Mouse (Mus musculus) Patski (cell line): ENCODE results near the gene Zscan4-ps1. TPM values are rescaled to one million over a fixed set of nuclear protein-coding genes. Genes with fewer than 3 reads are reported as not detected.
"Not testable (repeated sequence)": the region's sequence is repeated elsewhere in the genome, so short reads cannot be mapped to it uniquely, and the experiment has no call there.

ENCODE experiments used
- ATAC-seq: fragments of 100-300 bp; one replicate; pipeline ENCODE4 v1.8.0; 2021
- CTCF ChIA-PET: fragments of 350-600 bp; sonication (Branson Sonifier 250); formaldehyde crosslinking; loops from one replicate; lab custom pipeline; 2022; ENCODE audit warnings: inconsistent platforms; lab: Charles Lee
- POLR2A ChIA-PET: fragments of 350-600 bp; sonication (Branson Sonifier 250); formaldehyde crosslinking; loops from one replicate; lab custom pipeline; 2022; ENCODE audit warnings: antibody characterized with exemption, inconsistent platforms; lab: Charles Lee
- DNase-seq: peaks from one replicate; pipeline ENCODE4 v3.0.0-alpha.2; 2011; ENCODE audit warnings: low read depth, low spot score
- H3K27me3 ChIP-seq: fragments of 371-371 bp; one replicate; pipeline ENCODE4 v1.5.1; 2021
- in situ Hi-C: fragments of 300-500 bp; cut with MboI; formaldehyde crosslinking; loops from 3 replicates; pipeline ENCODE4 v1.11.1; 2018; ENCODE audit warnings: low pct_unique_long_range_greater_than_20kb, mixed read lengths
- polyA plus RNA-seq: library from polyadenylated mRNA; unstranded; gene quantifications from one replicate; pipeline ENCODE4 v1.2.3, GENCODE M21; 2021

Zscan4-ps1 gene
- polyA plus RNA-seq, result not detected

GRCm38 (mm10) chr7:11069591-11069990 lies at the start of gene Zscan4-ps1:
Zscan4-ps1 (minus strand) TSS chr7:11069691.
- POLR2A ChIA-PET, in situ Hi-C loops, ATAC-seq, DNase-seq, H3K27me3 ChIP-seq, CTCF ChIA-PET: not testable (repeated sequence)

Other genes starting within 250 kb of the Zscan4-ps1 start
- 0.04 TPM for gene Zscan4b, start 164.6 kb downstream of the Zscan4-ps1 start, polyA plus RNA-seq
- gene Zscan4c, start 63.9 kb downstream of the Zscan4-ps1 start, polyA plus RNA-seq, result not detected
- gene Zscan4d, start 96.5 kb upstream of the Zscan4-ps1 start, polyA plus RNA-seq, result not detected
- not detected for gene Zscan4e, start 241.0 kb upstream of the Zscan4-ps1 start, polyA plus RNA-seq